Mouse (Mus musculus) midbrain, embryonic 15.5 days (tissue): ENCODE results near the gene Lasp1. TPM values are rescaled to one million over a fixed set of nuclear protein-coding genes. Genes with fewer than 3 reads are reported as not detected.

Source experiments
- ATAC-seq: fragments of 200-750 bp; cut with Nextera tagmentation; replicated peaks from 2 replicates; pipeline ENCODE4 v1.8.0; 2017; ENCODE audit warnings: moderate TSS enrichment
- H3K27ac ChIP-seq: fragments of 300-500 bp; sonication (generic); 2 replicates; pipeline ENCODE4 v1.5.1; 2015; ENCODE audit warnings: mild to moderate bottlenecking, inconsistent platforms
- H3K27me3 ChIP-seq: fragments of 300-500 bp; sonication (generic); replicated peaks from 2 replicates; pipeline ENCODE4 v1.6.1; 2015; ENCODE audit warnings: inconsistent platforms
- H3K36me3 ChIP-seq: fragments of 300-500 bp; sonication (generic); replicated peaks from 2 replicates; pipeline ENCODE4 v1.6.1; 2015; ENCODE audit warnings: inconsistent platforms
- H3K4me1 ChIP-seq: fragments of 300-500 bp; sonication (generic); 2 replicates; pipeline ENCODE4 v1.6.1; 2015; ENCODE audit warnings: inconsistent platforms
- H3K4me2 ChIP-seq: fragments of 300-500 bp; sonication (generic); 2 replicates; pipeline ENCODE4 v1.6.1; 2015; ENCODE audit warnings: inconsistent platforms, mild to moderate bottlenecking, moderate library complexity
- H3K4me3 ChIP-seq: fragments of 300-500 bp; sonication (generic); 2 replicates; pipeline ENCODE4 v1.5.1; 2015; ENCODE audit warnings: mild to moderate bottlenecking, inconsistent platforms
- H3K9ac ChIP-seq: fragments of 300-500 bp; sonication (generic); 2 replicates; pipeline ENCODE4 v1.6.1; 2015; ENCODE audit warnings: mild to moderate bottlenecking, inconsistent platforms
- H3K9me3 ChIP-seq: fragments of 300-500 bp; sonication (generic); 2 replicates; pipeline ENCODE4 v1.6.1; 2016; ENCODE audit warnings: inconsistent platforms
- WGBS: fragments of 180-500 bp; shearing (Covaris S2); methylation state at CpG from one replicate; pipeline ENCODE4 v1.1.7; 2015; ENCODE audit warnings: mixed read lengths; 5-methylcytosine and 5-hydroxymethylcytosine counted together
- polyA plus RNA-seq: library from polyadenylated mRNA; unstranded; fragments of >200 nt; fragmentation: Nextera tagmentation; extraction: Ambion mirVana; gene quantifications from 2 replicates; pipeline ENCODE4 v1.2.1, GENCODE M21; 2015

The Lasp1 gene
- polyA plus RNA-seq, 1 experiment from 2014 or later = 199 TPM

- Histone ChIP-seq H3K4me1 (peaks cover 63% of the 10 kb centered on the region), H3K4me3 (no peak overlapping the region), H3K27ac (0 out of 2 replicates have a peak overlapping the region, but pooled peaks have one; percentile 56), H3K36me3 (peaks cover 8% of the 10 kb centered on the region; the same call in 1 of the 2 replicates), H3K9ac (no peak overlapping the region), H3K4me2 (no peak overlapping the region), H3K9me3 (no peaks in the 10 kb centered on the region), H3K27me3 (no peaks in the 10 kb centered on the region)
- ATAC-seq = no peak
- 31% methylated on average over 5 of the region's 5 CpGs for WGBS
Observed at GRCm38 (mm10) chr11:97816176-97816575, 17.4 kb downstream of the Lasp1 start.

- Histone ChIP-seq H3K36me3 (peaks cover 8% of the 10 kb centered on the region; the same call in 1 of the 2 replicates), H3K27ac (no peak overlapping the region), H3K9ac (no peak overlapping the region), H3K4me2 (no peak overlapping the region), H3K9me3 (no peaks in the 10 kb centered on the region), H3K4me1 (peaks cover 55% of the 10 kb centered on the region), H3K4me3 (no peak overlapping the region), H3K27me3 (no peaks in the 10 kb centered on the region)
- ATAC-seq = no peak
- WGBS = 58% methylated on average over 9 of the region's 9 CpGs
Observed at GRCm38 (mm10) chr11:97816916-97817315, 18.1 kb downstream of the Lasp1 start.

GRCm38 (mm10) chr11:97817379-97817778 is 18.6 kb downstream of the Lasp1 start:
- Histone ChIP-seq H3K4me1 (peaks cover 51% of the 10 kb centered on the region), H3K9me3 (no peaks in the 10 kb centered on the region), H3K4me3 (no peak overlapping the region), H3K27me3 (no peaks in the 10 kb centered on the region), H3K4me2 (no peak overlapping the region), H3K36me3 (peaks cover 8% of the 10 kb centered on the region; the same call in 1 of the 2 replicates), H3K27ac (no peak overlapping the region), H3K9ac (no peak overlapping the region)
- no peak for ATAC-seq
- 40% methylated on average over 5 of the region's 5 CpGs for WGBS

- Histone ChIP-seq H3K4me1 (peaks cover 44% of the 10 kb centered on the region), H3K36me3 (peaks cover 8% of the 10 kb centered on the region; the same call in 1 of the 2 replicates), H3K4me2 (no peak overlapping the region), H3K9ac (no peak overlapping the region), H3K27me3 (no peaks in the 10 kb centered on the region), H3K27ac (peak overlapping the region; percentile 71), H3K4me3 (no peak overlapping the region), H3K9me3 (no peaks in the 10 kb centered on the region)
- WGBS = 11% methylated on average over 6 of the region's 6 CpGs
- ATAC-seq = 0 out of 2 replicates have a peak, but pooled peaks have one; percentile 1
Observed at GRCm38 (mm10) chr11:97818003-97818402, 19.2 kb downstream of the Lasp1 start.

GRCm38 (mm10) chr11:97818571-97818970 is 19.8 kb downstream of the Lasp1 start:
- Histone ChIP-seq H3K9ac (no peak overlapping the region), H3K4me3 (no peak overlapping the region), H3K27me3 (no peaks in the 10 kb centered on the region), H3K4me1 (peaks cover 39% of the 10 kb centered on the region), H3K36me3 (peaks cover 8% of the 10 kb centered on the region; the same call in 1 of the 2 replicates), H3K27ac (peak overlapping the region; percentile 71), H3K9me3 (no peaks in the 10 kb centered on the region), H3K4me2 (no peak overlapping the region)
- peak; percentile 19; the same call in 1 of the 2 replicates for ATAC-seq
- WGBS = 10% methylated on average over 4 of the region's 4 CpGs

GRCm38 (mm10) chr11:97819102-97819501 is 20.3 kb downstream of the Lasp1 start:
- Histone ChIP-seq H3K4me1 (peaks cover 33% of the 10 kb centered on the region), H3K36me3 (peaks cover 8% of the 10 kb centered on the region; the same call in 1 of the 2 replicates), H3K4me3 (no peak overlapping the region), H3K27ac (peak overlapping the region; percentile 71), H3K9me3 (no peaks in the 10 kb centered on the region), H3K9ac (no peak overlapping the region), H3K4me2 (no peak overlapping the region), H3K27me3 (no peaks in the 10 kb centered on the region)
- 48% methylated on average over 4 of the region's 4 CpGs for WGBS
- ATAC-seq = no peak

GRCm38 (mm10) chr11:97819923-97820322 is 21.1 kb downstream of the Lasp1 start:
- ATAC-seq = no peak
- Histone ChIP-seq H3K27me3 (no peaks in the 10 kb centered on the region), H3K9me3 (no peaks in the 10 kb centered on the region), H3K4me2 (no peak overlapping the region), H3K9ac (no peak overlapping the region), H3K27ac (no peak overlapping the region), H3K4me1 (peaks cover 32% of the 10 kb centered on the region), H3K4me3 (no peak overlapping the region), H3K36me3 (peaks cover 3% of the 10 kb centered on the region; the same call in 1 of the 2 replicates)
- 83% methylated on average over 5 of the region's 5 CpGs for WGBS

GRCm38 (mm10) chr11:97820840-97821239 is 22.0 kb downstream of the Lasp1 start:
- no peak overlapping the region for H3K9ac ChIP-seq
- H3K27ac ChIP-seq = no peak overlapping the region
- H3K36me3 ChIP-seq = peaks cover 11% of the 10 kb centered on the region; the same call in 1 of the 2 replicates
- WGBS = 65% methylated on average over 4 of the region's 4 CpGs
- H3K9me3 ChIP-seq = no peaks in the 10 kb centered on the region
- ATAC-seq = no peak
- H3K4me1 ChIP-seq = peaks cover 25% of the 10 kb centered on the region
- H3K4me2 ChIP-seq = no peak overlapping the region
- H3K4me3 ChIP-seq = no peak overlapping the region
- no peaks in the 10 kb centered on the region for H3K27me3 ChIP-seq

- H3K4me2 ChIP-seq = no peak overlapping the region
- H3K27ac ChIP-seq = no peak overlapping the region
- ATAC-seq = no peak
- peaks cover 19% of the 10 kb centered on the region for H3K4me1 ChIP-seq
- H3K9me3 ChIP-seq = no peaks in the 10 kb centered on the region
- no peak overlapping the region for H3K4me3 ChIP-seq
- no peaks in the 10 kb centered on the region for H3K27me3 ChIP-seq
- peaks cover 12% of the 10 kb centered on the region; the same call in 1 of the 2 replicates for H3K36me3 ChIP-seq
- WGBS = 92% methylated on average over 8 of the region's 8 CpGs
- no peak overlapping the region for H3K9ac ChIP-seq
Observed at GRCm38 (mm10) chr11:97821401-97822064, 22.7 kb downstream of the Lasp1 start.

- H3K9ac ChIP-seq = no peak overlapping the region
- no peaks in the 10 kb centered on the region for H3K9me3 ChIP-seq
- H3K4me1 ChIP-seq = peaks cover 11% of the 10 kb centered on the region
- no peak overlapping the region for H3K4me3 ChIP-seq
- peaks cover 20% of the 10 kb centered on the region for H3K36me3 ChIP-seq
- H3K4me2 ChIP-seq = no peak overlapping the region
- 75% methylated on average over 20 of the region's 20 CpGs for WGBS
- ATAC-seq = no peak
- no peak overlapping the region for H3K27ac ChIP-seq
- H3K27me3 ChIP-seq = no peaks in the 10 kb centered on the region
Observed at GRCm38 (mm10) chr11:97822840-97823603, 24.2 kb downstream of the Lasp1 start.

- Histone ChIP-seq H3K36me3 (peaks cover 20% of the 10 kb centered on the region), H3K27me3 (no peaks in the 10 kb centered on the region), H3K4me3 (no peak overlapping the region), H3K4me1 (peaks cover 3% of the 10 kb centered on the region; the same call in 1 of the 2 replicates), H3K9me3 (no peaks in the 10 kb centered on the region), H3K4me2 (no peak overlapping the region), H3K9ac (no peak overlapping the region), H3K27ac (no peak overlapping the region)
- WGBS = 95% methylated on average over 11 of the region's 11 CpGs
- ATAC-seq = no peak
Observed at GRCm38 (mm10) chr11:97824168-97824567, 25.4 kb downstream of the Lasp1 start.

GRCm38 (mm10) chr11:97824895-97825294 is 26.1 kb downstream of the Lasp1 start:
- Histone ChIP-seq H3K4me2 (no peak overlapping the region), H3K27ac (no peak overlapping the region), H3K9me3 (no peaks in the 10 kb centered on the region), H3K36me3 (peaks cover 20% of the 10 kb centered on the region), H3K27me3 (no peaks in the 10 kb centered on the region), H3K4me3 (no peak overlapping the region), H3K4me1 (peaks cover 3% of the 10 kb centered on the region; the same call in 1 of the 2 replicates), H3K9ac (no peak overlapping the region)
- no peak for ATAC-seq
- WGBS = 67% methylated on average over 6 of the region's 6 CpGs
